34 mouse cellular contexts compared by ENCODE assay signal in genomic region chr10:108726391-108726790, GRCm38 (mm10). TPM values are rescaled to one million over a fixed set of nuclear protein-coding genes. Genes with fewer than 3 reads are reported as not detected.
"Had no signal": no experiment of that assay in that cellular context is flagged by ENCODE, and none has a peak within 500 bp of the region (broad histone marks: within the 10 kb centered on the region; RNA-seq: fewer than 3 reads in every experiment).

No protein-coding gene starts in this region.

- H3K4me3 ChIP-seq: heart, adult 2 months; heart, embryonic 10.5 days; heart, embryonic 12.5 days; hindbrain, embryonic 10.5 days; hindbrain, embryonic 12.5 days; limb, embryonic 10.5 days; limb, embryonic 12.5 days; liver, embryonic 13.5 days; liver, embryonic 15.5 days had no signal

- ATAC-seq: hindbrain, postnatal 0 days; intestine, postnatal 0 days; liver, postnatal 0 days had no signal

- H3K27me3 ChIP-seq: heart, embryonic 12.5 days; hindbrain, embryonic 12.5 days; limb, embryonic 12.5 days; liver, embryonic 13.5 days; liver, embryonic 15.5 days had no signal

- H3K27ac ChIP-seq: heart, adult 2 months; heart, embryonic 10.5 days; hindbrain, embryonic 10.5 days; hindbrain, embryonic 12.5 days; hindbrain, embryonic 14.5 days; hindbrain, postnatal 0 days; limb, embryonic 10.5 days; limb, embryonic 12.5 days; liver, embryonic 13.5 days; liver, embryonic 15.5 days had no signal

- H3K36me3 ChIP-seq: heart, embryonic 10.5 days; heart, embryonic 12.5 days; hindbrain, embryonic 10.5 days; hindbrain, embryonic 12.5 days; limb, embryonic 10.5 days; limb, embryonic 12.5 days; liver, embryonic 13.5 days; liver, embryonic 15.5 days had no signal

- H3K9ac ChIP-seq: heart, embryonic 12.5 days; hindbrain, embryonic 12.5 days; hindbrain, embryonic 14.5 days; limb, embryonic 12.5 days; liver, embryonic 13.5 days; liver, embryonic 15.5 days; liver, postnatal 0 days had no signal

- H3K9me3 ChIP-seq: heart, embryonic 10.5 days; heart, embryonic 12.5 days; hindbrain, embryonic 10.5 days; hindbrain, embryonic 12.5 days; limb, embryonic 10.5 days; limb, embryonic 12.5 days; liver, embryonic 13.5 days; liver, embryonic 15.5 days had no signal

- DNase-seq: gastrocnemius, postnatal 14 days; gastrocnemius, postnatal 36 days; heart, adult 11 months; heart, adult 2 months; heart, postnatal 10 days; heart, postnatal 4 days; kidney, adult 18-20 months; kidney, adult 8-10 months; kidney, postnatal 10 days; kidney, postnatal 25 days; kidney, postnatal 4 days; liver; liver, embryonic 13.5 days; liver, postnatal 0 days had no signal

- H3K4me1 ChIP-seq: heart, embryonic 10.5 days; heart, embryonic 12.5 days; hindbrain, embryonic 10.5 days; hindbrain, embryonic 12.5 days; limb, embryonic 10.5 days; limb, embryonic 12.5 days; liver, embryonic 13.5 days; liver, embryonic 15.5 days had no signal

- H3K4me2 ChIP-seq: heart, embryonic 12.5 days; hindbrain, embryonic 12.5 days; hindbrain, embryonic 14.5 days; limb, embryonic 12.5 days; liver, embryonic 11.5 days; liver, embryonic 13.5 days; liver, embryonic 15.5 days had no signal

RNA-seq across cellular contexts. Expression of gene Gm5136, which starts 26.4 kb away (rescaled TPM):
- total RNA-seq: gastrocnemius, adult 18-20 months; gastrocnemius, adult 8-10 months; gastrocnemius, postnatal 14 days; gastrocnemius, postnatal 36 days; heart, adult 2 months; heart, postnatal 10 days; heart, postnatal 25 days; heart, postnatal 4 days; hindbrain, postnatal 0 days had no signal
- polyA plus RNA-seq: gonadal fat pad, adult 2 months; heart, adult 2 months; heart, embryonic 10.5 days; heart, embryonic 12.5 days; heart, embryonic 14.5 days; heart, embryonic 16.5 days; hindbrain, embryonic 10.5 days; intestine, postnatal 0 days; kidney, embryonic 14.5 days; kidney, embryonic 16.5 days; limb, embryonic 10.5 days; limb, embryonic 12.5 days; limb, embryonic 14.5 days; liver, embryonic 11.5 days; liver, embryonic 13.5 days; liver, embryonic 15.5 days; liver, postnatal 0 days had no signal
